Mouse (Mus musculus) G1E (cell line): ENCODE measurements at regions not wholly inside any gene's neighbourhood (a gene's known extent, or its start where the extent isn't known, plus 50 kb on each side); places are given as distances from the start of the nearest gene placed in this dataset.
"Not testable (repeated sequence)": the region's sequence is repeated elsewhere in the genome, so short reads cannot be mapped to it uniquely, and the experiment has no call there.

Experiments
- ATAC-seq: 2 replicates; pipeline ENCODE4 v1.8.0; 2016; ENCODE audit warnings: mild to moderate bottlenecking; ENCODE audit not compliant: insufficient number of reproducible peaks, poor library complexity, low FRiP score, severe bottlenecking; ENCODE audit errors: extremely low read depth
- DNase-seq: peaks from one replicate; pipeline ENCODE4 v3.0.0; 2012; ENCODE audit warnings: low spot score
- H3K27me3 ChIP-seq: 2 replicates; pipeline ENCODE4 v1.6.1; 2012; ENCODE audit warnings: mild to moderate bottlenecking, low read length, inconsistent platforms; ENCODE audit not compliant: insufficient read depth
- H3K36me3 ChIP-seq: replicated peaks from 2 replicates; pipeline ENCODE3; 2012; ENCODE audit warnings: mild to moderate bottlenecking, inconsistent platforms
- H3K4me1 ChIP-seq: 2 replicates; pipeline ENCODE4 v1.6.1; 2012; ENCODE audit warnings: low read depth, low read length, inconsistent platforms, mixed read lengths; ENCODE audit not compliant: insufficient read depth
- H3K4me3 ChIP-seq: 2 replicates; pipeline ENCODE4 v1.5.1; 2012; ENCODE audit warnings: low read depth, mild to moderate bottlenecking, inconsistent platforms, low read length, moderate library complexity, mixed read lengths
- H3K9me3 ChIP-seq: replicated peaks from 2 replicates; pipeline ENCODE4 v1.6.1; 2012; ENCODE audit warnings: inconsistent platforms
- CTCF ChIP-seq: IDR thresholded peaks from 2 replicates; pipeline ENCODE4 v1.5.1; 2012; ENCODE audit warnings: low read depth, low read length, inconsistent platforms, mixed read lengths
- GATA1 ChIP-seq: IDR thresholded peaks from 2 replicates; pipeline ENCODE4 v1.6.1; 2012; ENCODE audit warnings: borderline replicate concordance, low read length, inconsistent platforms, mixed read lengths
- GATA2 ChIP-seq: IDR thresholded peaks from 2 replicates; pipeline ENCODE4 v1.6.1; 2012; ENCODE audit warnings: low read depth, low read length, inconsistent platforms, borderline replicate concordance
- POLR2AphosphoS5 ChIP-seq: IDR thresholded peaks from 2 replicates; pipeline ENCODE4 v1.6.1; 2012; ENCODE audit warnings: low read depth, low read length, inconsistent platforms; ENCODE audit not compliant: insufficient replicate concordance
- TAL1 ChIP-seq: conservative IDR thresholded peaks from 2 replicates; pipeline ENCODE4 v1.6.1; 2012; ENCODE audit warnings: low read depth, low read length, inconsistent platforms, mixed read lengths

DNA sequence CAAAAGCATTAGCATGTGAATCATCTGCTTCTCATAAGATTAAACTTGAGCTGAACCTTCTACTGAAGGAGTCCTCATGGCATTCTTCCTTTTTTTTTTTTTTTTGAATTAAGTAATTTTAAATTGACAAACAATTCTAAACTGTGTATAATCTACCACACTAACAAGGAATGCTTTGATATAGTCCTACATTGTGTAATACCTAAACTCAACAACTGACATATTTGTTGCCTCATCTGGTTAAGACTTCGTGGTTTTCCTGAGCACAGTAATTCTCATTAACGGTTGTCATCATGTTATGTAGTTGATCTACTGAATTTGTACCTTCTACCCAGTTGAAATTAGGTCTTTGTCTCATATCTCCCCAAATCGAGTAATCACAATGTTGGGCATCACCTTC lies 83.9 kb upstream of the Hcrtr2 start:
- ATAC-seq: no peak
- TF ChIP-seq POLR2AphosphoS5 (no peak), TAL1 (no peak), CTCF (no peak), GATA1 (no peak), GATA2 (no peak)
- H3K4me3 ChIP-seq: no peak overlapping the region
- H3K27me3 ChIP-seq: no peaks in the 10 kb centered on the region
- no peaks in the 10 kb centered on the region for H3K36me3 ChIP-seq
- no peak for DNase-seq
- no peaks in the 10 kb centered on the region for H3K9me3 ChIP-seq
- no peaks in the 10 kb centered on the region for H3K4me1 ChIP-seq

DNA sequence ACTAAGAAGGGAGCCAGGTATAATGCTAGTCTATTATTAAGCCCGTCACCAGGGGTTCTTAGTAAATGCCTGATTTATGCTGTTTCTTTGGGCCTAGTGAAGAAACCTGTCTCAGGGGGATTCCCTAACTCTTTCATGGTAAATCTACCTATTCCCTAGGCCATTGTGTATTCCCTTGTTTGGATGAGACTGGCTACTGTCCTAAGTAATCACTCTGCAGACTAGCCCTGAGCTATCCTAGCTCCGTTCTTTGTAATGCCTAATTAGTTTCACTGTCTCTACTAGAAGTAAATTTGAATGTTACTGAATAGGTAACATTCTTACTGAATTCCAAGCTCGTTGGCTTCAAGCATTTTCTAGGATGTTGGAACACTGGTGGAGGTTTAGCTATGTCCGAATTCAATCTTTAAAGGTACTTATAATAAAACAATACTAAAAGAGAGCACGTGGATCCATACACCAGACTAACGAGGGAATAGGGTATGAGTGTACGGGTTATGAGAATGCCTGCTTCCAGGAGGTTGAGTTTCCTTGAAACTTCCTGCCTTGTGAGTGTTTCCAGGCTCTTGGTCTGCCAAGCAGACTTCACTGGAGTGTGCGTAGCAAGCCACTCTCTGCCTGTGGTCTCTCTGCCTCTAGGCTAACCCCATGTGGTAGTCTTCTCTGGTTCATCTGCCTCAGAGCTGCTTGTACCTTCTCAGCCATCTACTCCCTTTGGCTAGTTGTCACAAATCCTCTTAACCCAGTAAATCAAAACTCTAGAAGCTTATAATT lies 78.4 kb upstream of the Hcrtr2 start:
- H3K4me3 ChIP-seq, H3K9me3 ChIP-seq, H3K36me3 ChIP-seq, H3K27me3 ChIP-seq, H3K4me1 ChIP-seq, DNase-seq, ATAC-seq: not testable (repeated sequence)

- DNase-seq (no peak), ATAC-seq (no peak)
- Histone ChIP-seq H3K4me1 (no peaks in the 10 kb centered on the region), H3K27me3 (no peaks in the 10 kb centered on the region), H3K36me3 (no peaks in the 10 kb centered on the region), H3K4me3 (no peak overlapping the region), H3K9me3 (no peaks in the 10 kb centered on the region)
- TF ChIP-seq GATA1 (no peak), POLR2AphosphoS5 (no peak), GATA2 (no peak), TAL1 (no peak), CTCF (no peak)
These were observed 77.2 kb upstream of the Hcrtr2 start for GRCm38 (mm10) chr9:76400900-76401299.

DNA sequence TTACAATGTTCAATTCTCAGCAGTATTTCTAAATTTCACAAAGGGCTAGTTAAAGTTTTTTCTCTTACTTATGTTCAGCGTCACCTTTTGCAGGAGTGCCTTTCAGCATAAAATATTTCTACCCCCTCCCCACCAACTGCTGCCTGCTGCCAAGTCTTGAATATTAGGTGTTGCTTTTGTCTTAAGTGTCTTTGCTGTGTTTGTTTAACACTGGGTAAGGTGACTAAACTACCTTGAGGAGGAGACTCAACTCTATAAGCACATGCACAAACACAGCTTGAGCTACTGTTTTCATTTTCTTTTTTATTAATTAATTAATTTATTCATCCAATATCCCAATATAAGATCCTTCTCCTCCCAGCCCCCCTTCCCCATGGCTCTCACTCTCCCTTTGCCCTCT lies 70.1 kb upstream of the Hcrtr2 start:
- no peak for ATAC-seq

GRCm38 (mm10) chr9:76390839-76391238 lies 67.2 kb upstream of the Hcrtr2 start:
- DNase-seq (peak; percentile 1), ATAC-seq (peak; percentile 49)
- Histone ChIP-seq H3K9me3 (no peaks in the 10 kb centered on the region), H3K4me3 (no peak overlapping the region), H3K36me3 (no peaks in the 10 kb centered on the region), H3K27me3 (no peaks in the 10 kb centered on the region), H3K4me1 (no peaks in the 10 kb centered on the region)
- TF ChIP-seq POLR2AphosphoS5 (no peak), TAL1 (no peak), GATA2 (no peak), CTCF (peak; percentile 62), GATA1 (no peak)

More for the DNA sequence above, 70.1 kb upstream of the Hcrtr2 start:
- H3K27me3 ChIP-seq: no peaks in the 10 kb centered on the region
- TF ChIP-seq CTCF: no peak
- TF ChIP-seq POLR2AphosphoS5: no peak
- no peak for TF ChIP-seq TAL1
- TF ChIP-seq GATA2: no peak
- H3K36me3 ChIP-seq: no peaks in the 10 kb centered on the region
- H3K4me3 ChIP-seq: no peak overlapping the region
- no peaks in the 10 kb centered on the region for H3K9me3 ChIP-seq
- no peaks in the 10 kb centered on the region for H3K4me1 ChIP-seq
- DNase-seq: no peak
